Mouse (Mus musculus): Measurements from ENCODE around the gene Trpd52l3.
A peak's percentile ranks its signal among the peaks of the same experiment; 100 is the strongest.
"Not testable (repeated sequence)": the region's sequence is repeated elsewhere in the genome, so short reads cannot be mapped to it uniquely, and the experiment has no call there.

The Trpd52l3 gene

DNA sequence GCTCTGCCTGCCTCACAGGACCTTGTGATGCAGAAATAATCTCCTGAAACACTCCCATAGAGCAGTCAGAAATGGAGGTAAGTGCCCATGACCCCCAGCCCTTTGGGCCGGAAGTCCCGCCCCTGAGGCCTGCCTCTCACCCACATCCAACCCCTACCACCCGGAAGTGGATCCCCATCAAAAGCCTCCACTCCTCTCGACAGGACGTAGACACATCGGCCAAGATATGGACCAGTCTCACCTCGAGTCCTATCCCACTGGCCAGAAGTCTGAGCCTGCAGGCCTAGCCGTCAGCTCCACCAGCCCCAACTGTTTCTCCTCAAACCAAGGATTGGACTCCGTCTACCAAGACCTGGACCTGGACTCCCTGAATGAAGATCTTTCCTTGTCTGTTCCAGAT lies at the start of gene Trpd52l3:
Trpd52l3 (plus strand) TSS at position 170 of the 400 bp plus-strand sequence.
- DNase-seq (ENCODE audit: low spot score): no peak

DNA sequence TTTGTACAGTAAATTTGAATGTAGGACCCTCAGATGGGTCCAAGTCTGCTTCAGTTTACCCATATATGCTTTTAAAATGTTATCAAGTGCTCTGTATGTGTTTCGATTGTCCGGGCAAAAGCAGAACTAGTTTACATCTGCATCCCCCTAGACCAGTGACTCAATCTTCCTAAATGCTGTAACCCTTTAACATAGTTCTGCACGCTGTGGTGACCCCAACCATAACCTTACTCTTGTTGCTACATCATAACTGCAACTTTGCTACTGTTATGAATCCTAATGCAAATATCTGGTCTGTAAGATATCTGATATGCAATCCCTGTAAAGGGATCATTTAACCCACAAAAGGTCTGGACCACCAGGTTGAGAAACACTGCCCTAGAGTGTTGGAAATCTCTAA lies 49.8 kb upstream of the Trpd52l3 start:
- DNase-seq (ENCODE audit: low spot score): no peak

DNA sequence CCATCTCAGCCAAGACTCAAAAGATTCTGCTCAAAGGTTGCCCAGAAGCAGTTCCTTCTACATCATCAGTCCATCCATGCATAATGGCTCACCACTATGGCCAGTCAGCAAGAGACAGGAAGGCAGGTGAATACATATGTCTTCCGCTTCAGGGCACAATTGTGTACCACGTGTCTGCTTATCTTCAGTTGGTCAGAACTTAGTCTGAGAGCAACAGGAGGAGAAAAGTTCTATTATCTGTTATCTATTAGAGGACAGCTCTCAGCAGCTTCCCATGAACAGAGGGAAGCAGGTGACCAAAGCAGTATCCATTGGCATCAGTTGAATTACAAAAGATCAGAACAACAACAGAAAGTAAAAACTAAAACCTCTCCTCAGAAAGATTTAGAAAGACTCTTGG lies 48.1 kb upstream of the Trpd52l3 start:
- DNase-seq (ENCODE audit: low spot score): no peak

GRCm38 (mm10) chr19:29960906-29961305 lies 42.7 kb upstream of the Trpd52l3 start:
- no peak for DNase-seq (ENCODE audit: low spot score)

DNA sequence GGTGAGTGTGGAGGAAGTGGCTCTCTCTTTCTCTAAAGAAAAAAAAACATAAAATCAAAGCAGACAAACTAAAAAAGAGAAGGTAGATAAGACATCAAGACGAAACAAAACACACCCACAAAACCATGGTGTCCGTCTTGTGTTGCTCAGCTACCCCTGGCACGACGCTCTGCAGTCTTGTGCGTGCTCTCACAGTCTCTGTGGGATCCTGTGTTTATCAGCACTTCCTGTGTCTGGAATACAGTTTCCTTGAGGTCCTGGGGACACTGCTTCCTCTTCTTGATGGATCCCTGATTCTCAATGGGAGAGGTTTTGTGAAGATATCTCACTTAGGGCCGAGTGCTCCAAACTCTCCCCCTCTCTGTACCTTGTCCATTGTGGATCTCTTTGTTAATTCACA lies 41.7 kb upstream of the Trpd52l3 start:
- DNase-seq (ENCODE audit: low spot score): no peak

- no peak for DNase-seq (ENCODE audit: low spot score)
Observed at GRCm38 (mm10) chr19:29963598-29964092, 39.9 kb upstream of the Trpd52l3 start.

DNA sequence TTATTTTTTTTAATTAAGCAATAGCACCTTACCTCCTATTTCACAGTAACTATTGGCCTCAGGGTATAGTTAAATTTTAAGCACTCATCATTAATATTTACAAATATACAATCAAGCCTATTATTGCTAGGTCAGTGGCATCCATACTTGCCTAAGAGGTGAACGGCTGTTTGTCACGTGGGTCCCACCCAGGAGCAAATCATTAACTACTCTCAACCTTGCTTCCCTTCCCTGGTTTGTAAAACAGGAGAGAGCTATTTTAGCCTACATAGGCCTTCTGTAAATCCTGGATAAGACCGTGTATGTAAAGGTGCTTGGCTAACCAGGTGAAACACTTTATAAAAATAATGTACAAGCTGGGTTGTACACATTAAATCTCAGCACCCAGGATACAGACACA lies 35.6 kb upstream of the Trpd52l3 start:
- no peak for DNase-seq (ENCODE audit: low spot score)

GRCm38 (mm10) chr19:29973396-29973795 lies 30.2 kb upstream of the Trpd52l3 start:
- DNase-seq (ENCODE audit: low spot score): no peak

GRCm38 (mm10) chr19:29978847-29979246 lies 24.7 kb upstream of the Trpd52l3 start:
- no peak for DNase-seq (ENCODE audit: low spot score)

GRCm38 (mm10) chr19:29979452-29980089 lies 24.0 kb upstream of the Trpd52l3 start:
- DNase-seq (ENCODE audit: low spot score): no peak

GRCm38 (mm10) chr19:29984208-29985005 lies 19.2 kb upstream of the Trpd52l3 start:
- DNase-seq (ENCODE audit: low spot score): peak; percentile 47

DNA sequence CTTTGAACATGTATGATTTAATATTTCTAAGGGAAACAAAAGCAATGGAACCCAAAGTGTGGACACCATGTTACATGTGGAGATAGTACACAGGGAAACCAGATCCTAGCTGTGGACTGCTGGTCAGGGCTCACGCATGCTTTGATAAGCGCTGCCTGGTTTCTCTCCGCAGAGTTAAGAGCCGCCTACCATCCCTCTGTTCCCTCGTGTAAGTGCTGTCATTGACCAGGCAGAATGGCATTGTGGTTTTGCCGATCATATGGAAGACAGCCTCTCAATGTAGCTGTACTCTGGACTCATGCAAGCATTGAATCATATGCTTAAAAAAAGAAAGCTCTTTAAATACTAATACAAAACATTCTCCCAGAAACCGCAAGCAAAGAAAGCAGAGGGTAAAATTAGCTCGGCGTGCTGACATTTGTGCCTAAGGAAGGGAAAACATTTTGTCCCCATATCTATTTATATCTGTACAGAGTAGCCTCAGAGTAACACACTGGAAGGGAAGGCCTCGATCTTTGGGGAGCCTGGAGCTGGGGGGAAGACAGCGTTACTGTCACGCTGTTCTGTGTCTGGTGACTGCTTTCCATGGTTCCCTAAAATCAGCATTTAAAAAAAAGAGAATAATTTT lies 17.0 kb upstream of the Trpd52l3 start:
- no peak for DNase-seq (ENCODE audit: low spot score)

- no peak for DNase-seq (ENCODE audit: low spot score)
Observed at GRCm38 (mm10) chr19:30000406-30001365, 2.9 kb upstream of the Trpd52l3 start.

- DNase-seq (ENCODE audit: low spot score): no peak
Observed at GRCm38 (mm10) chr19:30001550-30001949, 2.0 kb upstream of the Trpd52l3 start.

DNA sequence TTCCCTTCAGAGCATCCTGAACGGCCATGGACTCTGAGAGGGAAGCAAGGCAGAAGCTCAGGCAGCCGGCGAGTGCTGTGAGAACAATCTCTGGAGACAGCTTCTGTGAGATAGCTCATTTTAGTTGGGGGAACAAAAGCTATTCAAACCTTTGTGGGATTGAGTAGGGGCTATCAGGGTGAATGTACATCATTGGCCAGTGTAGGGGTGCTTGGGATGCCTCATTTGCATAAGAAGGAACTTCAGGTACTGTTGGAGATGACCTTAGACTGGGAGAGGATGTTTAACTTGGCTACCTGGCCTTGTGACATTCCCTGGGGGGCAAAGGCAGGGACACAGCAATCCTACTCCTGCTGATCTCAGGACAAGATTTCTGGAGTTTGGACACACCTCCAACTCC lies 2.8 kb downstream of the Trpd52l3 start:
- no peak for DNase-seq (ENCODE audit: low spot score)

GRCm38 (mm10) chr19:30010520-30011296 lies 7.1 kb downstream of the Trpd52l3 start:
- DNase-seq (ENCODE audit: low spot score): no peak

DNA sequence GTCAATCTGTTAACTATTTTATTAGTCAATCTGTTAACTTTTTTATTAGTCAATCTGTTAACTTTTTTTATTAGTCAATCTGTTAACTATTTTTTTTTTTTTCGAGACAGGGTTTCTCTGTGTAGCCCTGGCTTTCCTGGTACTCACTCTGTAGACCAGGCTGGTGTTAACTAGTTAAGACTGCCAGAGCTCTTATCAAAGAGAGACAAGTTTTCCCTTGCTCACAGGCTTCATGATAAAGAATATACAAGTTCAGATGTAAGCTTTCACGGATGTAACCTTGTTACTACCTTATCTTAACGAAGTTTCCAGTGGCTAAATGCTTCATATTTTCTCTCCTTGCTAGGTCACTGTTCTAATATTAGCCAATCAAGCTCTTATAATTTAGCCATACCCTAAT lies 10.7 kb downstream of the Trpd52l3 start:
- no peak for DNase-seq (ENCODE audit: low spot score)

GRCm38 (mm10) chr19:30016156-30016555 lies 12.6 kb downstream of the Trpd52l3 start:
- DNase-seq (ENCODE audit: low spot score): no peak

DNA sequence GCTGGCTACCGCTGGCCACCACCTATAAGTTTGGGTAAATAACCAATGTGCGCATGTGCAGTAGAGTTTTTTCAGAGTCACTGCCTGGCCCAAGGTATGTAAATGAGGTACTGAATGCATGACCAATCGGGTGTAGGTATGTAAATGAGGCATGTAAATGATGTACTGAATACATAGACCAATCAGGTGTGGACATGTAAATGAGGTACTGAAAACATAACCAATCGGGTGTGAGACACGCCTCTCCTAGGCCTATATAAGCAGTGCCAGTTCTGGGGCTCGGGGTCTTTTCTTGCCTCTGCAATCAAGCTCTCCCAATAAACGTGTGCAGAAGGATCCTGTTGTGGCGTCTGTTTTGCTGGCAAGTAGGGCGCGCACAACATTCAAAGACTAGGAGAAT lies 19.8 kb downstream of the Trpd52l3 start:
- DNase-seq (ENCODE audit: low spot score): not testable (repeated sequence)

DNA sequence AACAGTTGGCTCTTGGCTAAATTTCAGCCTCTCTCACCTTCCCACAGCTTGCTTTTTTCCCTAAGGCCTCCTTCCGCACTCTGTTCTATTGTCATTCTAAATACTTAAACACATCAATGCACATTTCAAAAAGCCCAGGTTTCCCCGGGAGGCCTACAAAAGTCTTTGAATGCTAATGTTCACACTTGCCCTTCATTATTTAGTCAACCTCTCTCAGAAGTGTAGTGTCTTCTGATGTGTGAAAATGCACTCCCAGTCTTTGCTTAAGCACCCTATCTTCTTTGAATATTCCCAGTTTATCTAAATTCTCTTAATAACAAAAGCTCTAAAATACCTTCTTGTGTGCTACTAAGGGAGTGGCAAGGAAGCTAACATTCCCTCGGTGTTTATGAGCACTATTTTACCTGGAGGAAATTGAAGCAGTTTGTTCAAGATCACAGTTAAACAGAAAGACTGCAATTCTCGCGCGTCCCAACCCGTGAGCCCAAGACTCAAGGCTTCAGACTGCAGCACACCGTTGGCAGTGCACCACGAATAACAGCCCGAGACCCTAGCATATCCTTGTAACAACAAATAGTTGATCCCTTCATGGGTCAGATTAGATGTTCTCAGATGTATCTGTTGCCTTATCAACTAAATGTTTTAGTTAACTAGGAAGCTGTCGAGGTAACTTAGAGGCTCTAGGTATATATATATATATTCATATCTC lies 25.6 kb downstream of the Trpd52l3 start:
- DNase-seq (ENCODE audit: low spot score): no peak
